Mouse (Mus musculus) intestine, embryonic 16.5 days (tissue): ENCODE results near the gene Csn1s1. TPM values are rescaled to one million over a fixed set of nuclear protein-coding genes. Genes with fewer than 3 reads are reported as not detected.

Experiments used
- ATAC-seq: fragments of 200-750 bp; cut with Nextera tagmentation; 2 replicates; pipeline ENCODE4 v1.8.0; 2017; ENCODE audit warnings: moderate TSS enrichment, moderate library complexity
- H3K27ac ChIP-seq: fragments of 300-500 bp; sonication (generic); 2 replicates; pipeline ENCODE4 v1.5.1; 2014; ENCODE audit warnings: mild to moderate bottlenecking, low read length
- H3K27me3 ChIP-seq: fragments of 300-500 bp; sonication (generic); replicated peaks from 2 replicates; pipeline ENCODE4 v1.6.1; 2014; ENCODE audit warnings: low read length, control low read depth, mixed read lengths; ENCODE audit not compliant: control insufficient read depth, insufficient read depth
- H3K36me3 ChIP-seq: fragments of 300-500 bp; sonication (generic); 2 replicates; pipeline ENCODE4 v1.6.1; 2014; ENCODE audit warnings: low read length, control low read depth; ENCODE audit not compliant: control insufficient read depth, insufficient read depth
- H3K4me1 ChIP-seq: fragments of 300-500 bp; sonication (generic); 2 replicates; pipeline ENCODE4 v1.6.1; 2014; ENCODE audit warnings: low read length, control low read depth, mixed read lengths; ENCODE audit not compliant: control insufficient read depth, insufficient read depth
- H3K4me2 ChIP-seq: fragments of 300-500 bp; sonication (generic); 2 replicates; pipeline ENCODE4 v1.6.1; 2014; ENCODE audit warnings: low read depth, low read length, control low read depth
- H3K4me3 ChIP-seq: fragments of 300-500 bp; sonication (generic); 2 replicates; pipeline ENCODE4 v1.5.1; 2014; ENCODE audit warnings: mild to moderate bottlenecking, low read length
- H3K9ac ChIP-seq: fragments of 300-500 bp; sonication (generic); 2 replicates; pipeline ENCODE4 v1.6.1; 2014; ENCODE audit warnings: low read depth, low read length
- H3K9me3 ChIP-seq: fragments of 300-500 bp; sonication (generic); 2 replicates; pipeline ENCODE4 v1.6.1; 2016; ENCODE audit warnings: low read length, control low read depth; ENCODE audit not compliant: control insufficient read depth
- WGBS: fragments of 180-500 bp; shearing (Covaris S2); extraction: QIAGEN DNeasy Blood & Tissue Kit; methylation state at CpG from one replicate; pipeline ENCODE4 v1.1.7; 2014; 5-methylcytosine and 5-hydroxymethylcytosine counted together
- polyA plus RNA-seq: library from polyadenylated mRNA; unstranded; fragments of >200 nt; fragmentation: Nextera tagmentation; extraction: Ambion mirVana; gene quantifications from 2 replicates; pipeline ENCODE4 v1.2.1, GENCODE M21; 2015

Csn1s1 gene
- polyA plus RNA-seq = not detected in 2 replicates

DNA sequence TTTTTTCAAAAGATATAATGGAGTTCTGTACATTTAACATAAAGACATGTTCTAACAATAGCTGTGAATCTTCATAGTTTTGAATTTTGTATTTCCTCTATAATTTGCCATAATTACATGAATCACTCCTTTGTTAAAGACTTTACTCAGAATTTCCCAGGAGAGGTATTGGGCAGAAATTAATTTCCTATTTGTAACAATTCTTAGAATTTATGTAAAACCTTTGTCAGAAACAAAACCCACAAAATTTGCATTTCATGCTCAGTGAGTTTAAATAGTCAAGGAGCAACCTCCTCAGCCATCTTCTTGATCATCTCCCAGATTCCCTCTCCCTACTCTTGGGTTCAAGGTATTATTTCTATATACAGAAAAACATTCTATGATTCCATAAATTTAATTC is at the start of gene Csn1s1:
Gene Csn1s1, plus strand, starts transcription at position 301 of the 400 bp plus-strand sequence.
- no peak for ATAC-seq
- H3K36me3 ChIP-seq = no peaks in the 10 kb centered on the region
- no peak within 1 kb of the TSS for H3K4me2 ChIP-seq
- H3K4me1 ChIP-seq = no peaks in the 10 kb centered on the region
- no peaks in the 10 kb centered on the region for H3K9me3 ChIP-seq
- no peaks in the 10 kb centered on the region for H3K27me3 ChIP-seq
- no peak within 1 kb of the TSS for H3K27ac ChIP-seq
- no peak within 1 kb of the TSS for H3K4me3 ChIP-seq
- no peak within 1 kb of the TSS for H3K9ac ChIP-seq

GRCm38 (mm10) chr5:87622681-87623080 is 43.3 kb upstream of the Csn1s1 start:
- Histone ChIP-seq H3K27me3 (no peaks in the 10 kb centered on the region), H3K4me3 (no peak overlapping the region), H3K36me3 (no peaks in the 10 kb centered on the region), H3K9ac (no peak overlapping the region), H3K9me3 (no peaks in the 10 kb centered on the region), H3K27ac (no peak overlapping the region), H3K4me1 (no peaks in the 10 kb centered on the region), H3K4me2 (no peak overlapping the region)
- no peak for ATAC-seq

GRCm38 (mm10) chr5:87642787-87643186 is 23.2 kb upstream of the Csn1s1 start:
- no peaks in the 10 kb centered on the region for H3K36me3 ChIP-seq
- H3K4me3 ChIP-seq = no peak overlapping the region
- no peaks in the 10 kb centered on the region for H3K27me3 ChIP-seq
- no peak overlapping the region for H3K9ac ChIP-seq
- no peak for ATAC-seq
- H3K27ac ChIP-seq = no peak overlapping the region
- H3K4me1 ChIP-seq = no peaks in the 10 kb centered on the region
- H3K9me3 ChIP-seq = no peaks in the 10 kb centered on the region
- H3K4me2 ChIP-seq = no peak overlapping the region

DNA sequence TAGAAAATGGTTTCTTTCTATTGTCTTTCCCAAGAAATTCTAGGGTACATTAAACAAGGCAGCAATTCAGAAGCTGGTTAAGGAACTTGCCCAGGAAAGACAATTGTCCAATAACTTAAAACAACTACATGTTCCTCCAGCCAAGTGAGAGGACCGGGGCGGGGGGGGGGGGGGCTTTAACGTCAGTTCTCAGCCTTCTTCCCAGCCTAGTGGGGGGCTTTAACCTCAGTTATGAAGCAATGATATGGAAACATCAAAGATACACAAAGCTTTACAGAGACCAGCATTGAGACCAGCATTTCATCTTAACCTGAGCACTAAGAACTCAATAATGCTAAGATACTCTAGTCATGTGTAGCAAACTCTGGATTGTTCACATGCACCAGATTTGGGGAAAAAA is 33.5 kb downstream of the Csn1s1 start, which contains the start of gene Csn2:
Gene Csn2, minus strand, starts transcription at position 101 of the 400 bp plus-strand sequence.
- Histone ChIP-seq H3K36me3 (no peaks in the 10 kb centered on the region), H3K4me2 (no peak within 1 kb of the TSS), H3K4me1 (no peaks in the 10 kb centered on the region), H3K4me3 (no peak within 1 kb of the TSS), H3K9ac (no peak within 1 kb of the TSS), H3K9me3 (no peaks in the 10 kb centered on the region), H3K27ac (no peak within 1 kb of the TSS), H3K27me3 (no peaks in the 10 kb centered on the region)
- ATAC-seq = no peak
- WGBS = 81% methylated on average over 3 of the region's 3 CpGs

DNA sequence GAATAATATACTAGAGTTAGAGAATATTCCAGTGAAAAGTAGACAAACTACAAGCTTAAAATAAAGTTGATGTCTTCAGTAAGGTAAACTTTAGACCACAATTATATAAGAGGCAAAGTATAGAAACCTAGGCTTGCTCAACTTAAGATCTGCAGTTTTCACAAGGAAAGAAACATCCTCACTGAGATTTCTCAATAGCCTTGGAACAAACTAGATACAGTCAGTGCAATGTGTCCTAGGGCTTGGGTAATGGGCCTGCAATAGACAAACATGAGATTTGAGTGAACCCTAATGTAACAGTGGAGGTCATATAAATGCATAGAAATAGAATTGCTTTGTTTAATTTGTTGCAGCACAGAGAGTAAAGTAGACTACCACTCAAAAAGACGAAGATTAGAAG is 39.9 kb downstream of the Csn1s1 start:
- Histone ChIP-seq H3K27me3 (no peaks in the 10 kb centered on the region), H3K27ac (no peak overlapping the region), H3K4me2 (no peak overlapping the region), H3K4me3 (no peak overlapping the region), H3K9me3 (no peaks in the 10 kb centered on the region), H3K9ac (no peak overlapping the region), H3K36me3 (no peaks in the 10 kb centered on the region), H3K4me1 (no peaks in the 10 kb centered on the region)
- ATAC-seq = no peak
- 57% methylated on average over 1 of the region's 1 CpGs for WGBS

Other genes starting within 250 kb of the Csn1s1 start
- not detected in 2 replicates for gene Ugt2b38, start 242.0 kb upstream of the Csn1s1 start, polyA plus RNA-seq
- gene Ugt2a2, start 183.9 kb upstream of the Csn1s1 start, polyA plus RNA-seq = not detected in 2 replicates
- gene Gm43638, start 179.4 kb upstream of the Csn1s1 start, polyA plus RNA-seq = not detected in 2 replicates
- not detected in 2 replicates for gene Ugt2a1, start 175.3 kb upstream of the Csn1s1 start, polyA plus RNA-seq
- 98.8 and 129 TPM in 2 replicates for gene Sult1b1, start 128.0 kb upstream of the Csn1s1 start, polyA plus RNA-seq
- gene Sult1d1, start 97.2 kb upstream of the Csn1s1 start, polyA plus RNA-seq = 66.6 and 85.2 TPM in 2 replicates
- gene Sult1e1, start 74.6 kb upstream of the Csn1s1 start, polyA plus RNA-seq = not detected in 2 replicates
- not detected in 2 replicates for gene Csn2, start 33.4 kb downstream of the Csn1s1 start, polyA plus RNA-seq
- not detected in 2 replicates for gene Csn1s2a, start 108.4 kb downstream of the Csn1s1 start, polyA plus RNA-seq
- not detected in 2 replicates for gene Csn1s2b, start 141.9 kb downstream of the Csn1s1 start, polyA plus RNA-seq
- gene Prr27, start 159.5 kb downstream of the Csn1s1 start, polyA plus RNA-seq = not detected in 2 replicates
- gene Odam, start 218.8 kb downstream of the Csn1s1 start, polyA plus RNA-seq = not detected in 2 replicates